Mouse (Mus musculus) C2C12 (cell line): Measurements from ENCODE around the gene Chtop.

Source experiments
- CTCF ChIP-seq: IDR thresholded peaks from one replicate; pipeline ENCODE4 v1.5.1; 2011; ENCODE audit not compliant: control insufficient read depth, insufficient read depth, insufficient read length
- MYOG ChIP-seq: IDR thresholded peaks from one replicate; pipeline ENCODE4 v1.6.1; 2011; ENCODE audit not compliant: control insufficient read depth, insufficient read length; ENCODE audit errors: extremely low read depth
- USF1 ChIP-seq: IDR thresholded peaks from one replicate; pipeline ENCODE4 v1.6.1; 2011; ENCODE audit warnings: low read depth, mild to moderate bottlenecking, control low read depth, moderate library complexity

GRCm38 (mm10) chr3:90472213-90472612, 37.1 kb downstream of the Chtop start:
- TF ChIP-seq CTCF (no peak), USF1 (no peak), MYOG (no peak)
